Mouse (Mus musculus): ENCODE data around the gene Sirt1.
"Not testable (repeated sequence)": the region's sequence is repeated elsewhere in the genome, so short reads cannot be mapped to it uniquely, and the experiment has no call there.

Gene Sirt1

GRCm38 (mm10) chr10:63386991-63387390 is 5.5 kb upstream of the Sirt1 start:
- no peak for DNase-seq

DNA sequence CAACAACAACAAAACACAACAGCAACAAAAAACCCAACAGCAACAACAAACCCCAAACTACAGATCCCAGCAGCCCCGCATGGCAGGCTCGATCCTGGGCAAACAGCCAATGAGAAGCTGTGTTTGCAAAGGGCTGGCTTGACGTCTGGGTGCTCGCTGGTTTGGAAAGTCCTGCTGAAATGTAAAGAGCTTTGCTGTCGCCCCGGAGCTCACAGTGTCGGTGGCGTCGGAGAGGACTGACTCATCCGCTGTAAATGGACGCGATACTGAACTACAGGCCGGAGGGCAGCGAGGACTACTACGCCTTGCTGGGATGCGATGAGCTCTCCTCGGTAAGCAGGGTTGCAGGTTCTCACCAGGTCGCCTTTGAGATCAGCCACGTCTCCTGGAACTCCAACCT is 4.9 kb upstream of the Sirt1 start:
- peak; percentile 82 to 88 for DNase-seq

- not testable (repeated sequence) for DNase-seq
Observed at GRCm38 (mm10) chr10:63385897-63386296, 4.4 kb upstream of the Sirt1 start.

DNA sequence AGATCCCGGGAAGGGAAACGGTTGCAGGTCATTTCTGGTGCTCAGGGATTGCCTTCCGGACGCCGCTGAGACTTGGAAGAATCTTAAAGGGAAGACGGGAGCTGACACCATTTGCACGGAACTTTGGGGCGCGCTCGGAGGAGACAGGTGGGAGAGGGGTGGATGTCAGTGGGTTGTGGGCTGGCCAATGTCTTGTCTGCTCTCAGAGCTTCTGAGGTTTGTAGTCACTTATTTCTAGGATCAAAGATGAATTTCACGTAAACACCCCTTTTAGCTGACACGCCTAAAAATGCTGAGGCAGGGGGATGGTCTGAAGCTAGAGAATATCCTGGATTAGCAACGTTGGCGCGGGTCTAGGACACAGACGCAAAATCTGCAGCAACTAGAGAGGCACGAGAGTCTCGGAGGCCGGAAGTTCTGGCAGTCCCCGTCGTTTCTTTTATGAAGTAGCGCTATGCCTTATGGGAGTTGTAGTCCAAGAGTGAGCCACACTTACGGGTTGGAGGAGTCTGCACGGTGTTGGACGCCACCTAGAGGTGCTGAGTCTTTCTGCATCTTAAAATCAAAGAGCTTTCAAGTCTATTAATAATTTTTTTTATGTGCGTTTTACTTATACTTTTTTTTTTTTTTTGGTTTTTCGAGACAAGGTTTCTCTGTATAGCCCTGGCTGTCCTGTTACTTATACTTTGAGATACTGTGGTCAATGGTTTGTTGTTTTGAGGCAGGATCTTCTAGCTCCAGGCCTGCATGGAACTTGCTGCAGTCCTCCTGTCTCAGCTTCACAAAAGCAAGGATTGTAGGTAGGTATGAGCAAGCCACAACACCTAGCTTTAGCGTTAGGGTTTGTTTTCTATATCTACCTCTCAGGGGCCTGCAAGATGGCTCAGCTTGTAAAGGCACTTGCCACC is 1.1 kb upstream of the Sirt1 start, which contains the start of gene Dnajc12:
Gene Dnajc12, plus strand, starts transcription at position 72 of the 908 bp plus-strand sequence.
- DNase-seq, result peak; percentile 84 to 92

DNA sequence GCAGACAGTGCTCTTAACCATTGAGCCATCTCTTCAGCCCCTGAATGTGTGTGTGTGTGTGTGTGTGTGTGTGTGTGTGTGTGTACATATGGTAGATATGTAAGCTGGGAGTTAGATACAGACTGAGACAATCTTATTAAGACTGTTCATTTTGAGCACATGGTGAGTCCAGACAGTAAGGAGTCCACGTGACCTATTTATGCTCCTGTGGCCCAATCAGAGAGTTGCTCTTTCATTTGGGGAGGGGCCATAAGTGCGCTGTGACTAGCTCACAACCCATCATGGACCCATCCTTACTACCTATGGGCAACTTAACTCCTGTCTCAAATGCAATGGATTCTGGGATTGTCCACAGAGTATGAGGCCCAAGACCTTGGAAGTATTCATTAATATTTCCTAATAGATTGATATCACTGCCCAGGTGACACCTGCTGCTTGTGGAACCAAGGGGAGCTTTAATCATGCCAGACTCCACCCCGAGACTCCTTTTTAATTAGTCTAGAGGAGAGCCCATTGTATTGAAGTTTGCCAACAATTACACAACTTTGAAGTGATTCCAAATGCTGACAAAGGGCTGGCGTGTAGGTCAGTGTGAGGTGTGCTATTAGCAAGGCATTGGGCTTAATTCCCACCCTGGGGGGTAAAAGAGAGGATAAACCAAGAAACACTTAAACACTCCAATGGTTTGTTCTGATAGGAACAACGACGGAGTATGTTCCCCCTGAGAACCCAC is 2.4 kb downstream of the Sirt1 start:
- DNase-seq, result no peak

DNA sequence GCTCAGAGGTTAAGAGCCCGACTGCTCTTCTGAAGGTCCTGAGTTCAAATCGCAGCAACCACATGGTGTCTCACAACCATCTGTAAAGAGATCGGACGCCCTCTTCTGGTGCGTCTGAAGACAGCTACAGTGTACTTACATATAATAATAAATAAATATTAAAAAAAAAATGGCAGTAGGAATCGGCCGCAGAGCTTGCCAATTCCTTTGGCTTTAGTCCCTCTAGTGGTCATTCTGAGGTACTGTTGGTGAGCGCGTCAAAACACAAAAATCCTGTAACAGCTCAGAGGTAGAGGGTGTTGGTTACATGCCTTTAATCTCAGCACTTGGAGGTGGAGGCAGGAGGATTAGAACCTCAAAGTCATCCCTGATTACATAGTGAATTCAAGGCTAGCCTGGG is 4.0 kb downstream of the Sirt1 start:
- peak; percentile 40 to 70 for DNase-seq

GRCm38 (mm10) chr10:63376303-63376702 is 5.2 kb downstream of the Sirt1 start:
- DNase-seq, result no peak

DNA sequence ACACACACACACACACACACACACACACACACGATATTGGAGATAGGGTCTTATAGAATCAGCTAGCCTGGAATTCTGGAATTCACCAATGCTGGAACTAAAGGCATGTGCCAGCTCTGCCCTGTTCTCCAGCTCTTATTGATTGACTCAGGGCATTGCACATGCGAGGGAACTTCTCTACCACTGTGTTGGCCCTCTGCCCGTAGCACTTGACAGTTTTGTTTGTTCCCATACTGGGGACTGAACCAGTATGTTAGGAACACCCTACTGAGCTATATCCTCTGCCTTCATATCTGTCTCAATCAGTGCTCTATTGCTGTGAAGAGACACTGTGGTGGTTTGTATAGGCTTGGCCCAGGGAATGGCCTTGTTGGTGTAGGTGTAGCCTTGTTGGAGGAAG is 13.5 kb downstream of the Sirt1 start:
- DNase-seq, result peak; percentile 56 to 73

DNA sequence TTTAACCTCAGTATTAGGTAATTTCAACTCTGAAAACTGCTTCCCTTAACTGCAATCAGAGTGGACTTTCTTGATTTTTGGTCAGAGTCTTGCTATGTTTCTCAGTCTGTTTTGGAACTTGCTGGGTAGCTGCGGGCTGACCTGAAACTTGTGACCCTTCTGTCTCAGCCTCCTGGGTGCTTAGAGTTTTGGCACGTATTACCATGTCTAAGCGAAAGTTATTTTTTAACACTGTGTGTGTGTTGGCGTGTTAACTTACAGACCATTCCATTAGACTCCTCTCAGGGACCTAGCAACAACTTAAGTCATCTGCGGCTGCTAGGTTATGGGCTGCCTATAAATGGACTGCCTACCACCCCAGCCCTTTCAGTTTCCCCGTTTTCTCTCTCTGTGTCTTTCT is 14.1 kb downstream of the Sirt1 start:
- DNase-seq, result no peak

DNA sequence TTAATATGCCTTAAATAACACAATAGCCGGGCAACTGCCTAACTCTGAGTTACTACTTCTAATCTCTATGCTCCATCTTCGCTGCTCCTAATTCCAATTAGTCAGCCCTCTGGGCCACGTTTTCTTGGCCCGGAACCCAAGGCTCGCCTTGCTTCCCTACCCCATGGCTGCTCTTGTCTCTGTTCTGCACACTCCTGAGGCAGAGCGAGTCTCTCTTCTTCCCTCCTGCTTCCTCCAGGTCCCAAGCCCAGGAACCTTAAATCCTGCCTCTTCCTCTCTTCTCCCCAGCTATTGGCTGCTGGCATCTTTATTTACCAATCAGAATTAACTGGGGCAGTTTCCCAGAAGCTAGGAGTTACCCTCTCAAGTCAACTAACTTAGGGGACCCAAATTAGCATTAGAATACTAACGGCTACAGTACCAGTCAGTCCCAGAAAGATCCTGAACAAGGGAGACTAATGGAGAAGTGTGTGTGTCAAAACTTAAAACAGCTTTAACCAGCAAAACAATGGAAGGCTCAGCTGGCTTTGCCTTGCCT is 15.5 kb downstream of the Sirt1 start:
- no peak for DNase-seq

DNA sequence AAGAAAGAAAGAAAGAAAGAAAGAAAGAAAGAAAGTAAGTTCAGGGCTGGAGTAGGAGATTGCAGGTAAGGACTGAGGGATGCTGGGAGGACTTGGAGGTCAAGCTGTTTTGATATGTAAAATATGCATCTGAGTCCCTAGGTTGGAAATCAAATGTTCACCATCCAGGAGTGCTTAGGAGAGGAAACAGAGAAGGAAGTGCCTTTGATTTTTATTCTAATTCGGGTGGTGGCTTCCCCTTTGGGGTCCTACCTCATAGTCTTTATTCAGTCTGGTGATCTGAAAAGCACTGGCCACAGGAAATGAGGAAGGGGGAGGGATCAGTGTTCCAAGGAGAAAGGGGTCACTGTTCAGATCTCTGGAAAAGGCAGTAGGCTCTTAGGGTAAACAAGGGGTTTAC is 21.0 kb downstream of the Sirt1 start:
- no peak for DNase-seq

- DNase-seq, result no peak
Observed at GRCm38 (mm10) chr10:63352111-63352510, 29.4 kb downstream of the Sirt1 start.

DNA sequence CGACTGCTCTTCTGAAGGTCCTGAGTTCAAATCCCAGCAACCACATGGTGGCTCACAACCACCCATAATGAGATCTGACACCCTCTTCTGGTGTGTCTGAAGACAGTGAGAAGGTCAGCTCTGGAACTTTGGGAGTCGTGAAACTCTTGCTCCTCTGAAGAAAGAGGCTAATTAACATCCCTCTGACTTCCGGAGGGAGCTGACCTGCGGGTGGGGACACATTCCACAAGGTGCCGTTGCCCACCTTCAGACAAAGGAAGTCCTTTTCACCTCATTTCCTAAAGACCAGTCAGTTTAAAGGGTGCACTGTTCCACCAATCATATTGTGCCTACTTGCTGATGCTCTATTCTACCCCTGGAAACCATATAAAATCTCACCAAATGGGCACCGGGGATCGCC is 30.4 kb downstream of the Sirt1 start:
- not testable (repeated sequence) for DNase-seq

DNA sequence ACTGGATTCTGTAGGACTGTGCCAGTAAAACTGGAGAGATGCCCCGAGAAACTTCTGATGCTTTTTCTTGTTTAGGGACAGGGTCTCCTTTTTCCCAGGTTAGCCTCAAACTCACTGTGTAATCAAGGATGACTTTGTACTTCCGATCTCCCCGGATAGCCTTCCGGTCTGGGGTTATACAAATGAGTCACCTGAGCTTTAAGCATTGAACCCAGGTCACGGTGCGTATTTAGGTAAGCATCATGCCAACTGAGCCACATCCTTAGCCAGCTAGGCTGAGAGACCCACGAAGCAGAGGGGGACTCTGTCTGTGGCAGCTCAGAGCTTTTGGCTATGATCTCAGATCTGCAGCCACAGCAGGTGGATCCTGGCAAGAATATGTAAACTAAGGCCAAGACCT is 30.8 kb downstream of the Sirt1 start:
- DNase-seq, result no peak

- no peak for DNase-seq
Observed at GRCm38 (mm10) chr10:63348291-63348690, 33.2 kb downstream of the Sirt1 start.

- DNase-seq, result no peak
Observed at GRCm38 (mm10) chr10:63344751-63345150, 36.8 kb downstream of the Sirt1 start.

DNA sequence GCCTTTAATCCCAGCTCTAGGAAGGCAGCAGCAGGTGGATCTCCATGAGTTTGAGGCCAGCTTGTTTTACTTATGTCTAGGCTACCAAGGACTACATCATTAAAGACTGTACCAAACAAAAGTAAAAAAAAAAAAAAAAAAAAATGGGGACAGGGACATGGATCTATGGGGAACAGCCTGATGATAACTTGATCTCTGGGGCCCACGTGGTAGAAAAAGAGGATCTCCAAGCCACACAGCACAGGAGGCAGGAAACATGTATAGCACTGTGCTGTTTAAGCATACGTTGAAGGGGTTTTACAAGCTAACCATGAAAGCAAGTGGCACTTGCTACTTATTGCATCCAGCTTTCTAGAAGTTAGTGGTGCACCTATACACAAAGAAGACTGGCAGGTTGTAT is 40.2 kb downstream of the Sirt1 start:
- no peak for DNase-seq

- peak; percentile 91 to 93 for DNase-seq
Observed at GRCm38 (mm10) chr10:63338914-63339643, 42.4 kb downstream of the Sirt1 start.

DNA sequence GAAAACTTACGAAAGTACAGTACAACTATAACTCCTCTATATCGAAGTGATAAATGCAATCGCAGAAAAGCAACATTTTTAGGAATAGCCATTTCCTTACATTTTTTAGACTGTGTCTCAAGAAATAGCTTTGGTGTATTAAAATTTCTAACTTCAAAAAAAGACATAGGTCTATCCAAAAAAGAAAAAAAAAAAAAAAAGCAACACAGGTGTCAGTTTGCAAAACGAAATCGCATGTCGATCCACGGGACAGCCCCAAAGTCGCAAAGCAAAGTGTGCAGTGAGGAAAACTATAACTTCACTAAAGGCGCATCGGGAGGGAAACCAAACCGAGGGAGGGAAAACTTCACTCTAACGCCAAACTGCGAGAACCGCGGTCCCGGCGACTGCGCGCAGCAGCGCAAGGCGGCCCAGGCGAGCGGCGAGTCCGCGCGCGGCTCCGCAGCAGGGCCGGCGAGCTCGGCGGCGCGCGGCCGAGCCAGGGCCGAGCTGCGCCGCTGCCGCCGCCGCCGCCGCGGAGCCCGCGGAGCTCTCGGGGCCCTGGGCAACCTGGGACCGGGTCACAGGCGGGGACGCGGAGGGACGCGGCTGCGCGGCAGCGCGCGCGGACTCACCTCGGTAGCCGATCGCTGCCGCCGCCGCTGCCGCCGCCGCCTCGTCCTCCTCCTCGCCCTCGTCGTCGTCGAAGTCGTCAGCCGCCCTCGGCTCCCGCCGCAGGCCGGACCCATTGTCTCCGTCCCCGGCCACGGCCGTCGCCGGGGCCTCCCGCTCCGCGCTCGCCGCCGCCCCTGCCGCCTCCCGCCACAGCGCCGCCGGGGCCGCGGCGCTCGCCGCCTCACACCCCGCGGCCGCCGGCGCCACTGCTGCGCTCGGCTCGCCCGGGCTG is 43.3 kb downstream of the Sirt1 start:
- DNase-seq, result peak; percentile 62 to 63

DNA sequence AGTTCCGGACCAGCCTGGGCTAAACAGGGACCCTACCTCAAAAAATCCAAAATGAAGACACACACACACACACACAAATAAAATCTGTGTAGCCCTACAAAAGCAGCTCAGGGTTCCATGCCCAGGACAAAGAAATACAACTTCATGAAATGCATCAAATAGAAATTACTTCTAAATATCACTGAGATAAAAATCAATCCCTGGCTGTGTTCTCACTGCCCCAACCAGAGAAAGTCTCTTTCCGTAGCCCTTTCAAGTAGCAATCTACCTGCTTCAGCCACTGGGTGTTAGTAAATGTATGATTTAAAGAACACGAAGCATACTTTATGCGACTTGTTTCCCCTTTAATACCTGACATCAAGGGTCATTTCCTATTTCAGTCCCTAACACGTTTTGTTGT is 44.2 kb downstream of the Sirt1 start:
- DNase-seq, result no peak

DNA sequence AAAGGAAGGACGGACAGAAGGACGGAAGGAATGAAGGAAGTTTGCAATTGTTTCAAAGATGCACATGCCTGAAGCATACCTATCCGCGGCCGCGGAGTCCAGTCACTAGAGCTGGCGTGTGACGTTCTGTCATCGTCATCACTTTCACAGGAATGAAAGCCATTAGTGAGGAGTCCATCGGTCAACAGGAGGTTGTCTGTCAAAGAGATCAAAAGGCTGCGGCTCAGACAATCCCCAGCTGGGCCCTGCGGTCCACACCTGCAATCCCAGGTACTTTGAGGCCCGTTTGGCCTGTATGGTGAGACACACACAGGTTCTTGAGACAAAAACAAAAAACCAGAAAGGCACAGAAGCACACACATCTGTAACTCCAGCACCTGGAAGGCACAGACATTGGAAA is 44.6 kb downstream of the Sirt1 start:
- DNase-seq, result no peak

DNA sequence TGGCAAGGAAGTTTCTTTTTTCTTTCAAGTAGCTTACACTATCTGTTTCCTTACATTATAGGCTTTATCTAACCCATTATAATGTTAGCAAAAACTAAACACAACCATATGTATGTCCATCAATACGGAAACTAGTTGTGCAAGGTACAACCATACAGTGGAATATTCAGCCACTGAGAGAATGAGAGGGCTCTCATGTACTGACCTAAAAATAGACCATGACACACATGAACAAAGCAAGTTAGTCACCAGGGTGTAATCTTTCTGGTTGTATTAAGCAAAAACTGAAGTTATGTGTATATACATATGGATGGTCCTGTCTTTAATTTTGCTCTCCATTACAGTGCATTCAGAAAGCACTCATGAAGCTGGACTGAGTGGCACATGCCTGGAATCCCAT is 54.4 kb downstream of the Sirt1 start:
- DNase-seq, result no peak

Measured in lung, adult 18-20 months (tissue).